Mouse (Mus musculus): ENCODE measurements around the gene Gm3417. TPM values are rescaled to one million over a fixed set of nuclear protein-coding genes. Genes with fewer than 3 reads are reported as not detected.
"Not testable (repeated sequence)": the region's sequence is repeated elsewhere in the genome, so short reads cannot be mapped to it uniquely, and the experiment has no call there.

The Gm3417 gene
- polyA plus RNA-seq, 1 experiment from 2014 or later: not detected

- H3K36me3 ChIP-seq (ENCODE audit: control insufficient read depth, insufficient read depth, low read length); DNase-seq (ENCODE audit: low spot score); H3K4me1 ChIP-seq (ENCODE audit: control insufficient read depth, insufficient read depth, low read length); H3K9me3 ChIP-seq (ENCODE audit: control insufficient read depth, low read length); ATAC-seq (ENCODE audit: insufficient read depth, low FRiP score, low TSS enrichment); H3K27ac ChIP-seq (ENCODE audit: low read depth, low read length); H3K27me3 ChIP-seq (ENCODE audit: control insufficient read depth, insufficient read depth, low read length): not testable (repeated sequence)
- WGBS: 72% methylated on average over 6 of the region's 6 CpGs
- H3K4me3 ChIP-seq (ENCODE audit: low read depth, low read length): peak overlapping the region; percentile 73; the same call in 1 of the 2 replicates
- peak overlapping the region; percentile 73 for H3K4me2 ChIP-seq (ENCODE audit: low read depth)
- peak overlapping the region; percentile 72; the same call in 1 of the 2 replicates for H3K9ac ChIP-seq (ENCODE audit: low read length)
Measured at GRCm38 (mm10) chr17:14942181-14942580, 36.4 kb downstream of the Gm3417 start.

- 71% methylated on average over 5 of the region's 5 CpGs for WGBS
- H3K4me3 ChIP-seq (ENCODE audit: low read depth, low read length): no peak overlapping the region
- no peaks in the 10 kb centered on the region for H3K4me1 ChIP-seq (ENCODE audit: control insufficient read depth, insufficient read depth, low read length)
- H3K9ac ChIP-seq (ENCODE audit: low read length): no peak overlapping the region
- H3K4me2 ChIP-seq (ENCODE audit: low read depth): no peak overlapping the region
- H3K36me3 ChIP-seq (ENCODE audit: control insufficient read depth, insufficient read depth, low read length): no peaks in the 10 kb centered on the region
- no peak for DNase-seq (ENCODE audit: low spot score)
- H3K27me3 ChIP-seq (ENCODE audit: control insufficient read depth, insufficient read depth, low read length): no peaks in the 10 kb centered on the region
- ATAC-seq (ENCODE audit: insufficient read depth, low FRiP score, low TSS enrichment): no peak
- no peak overlapping the region for H3K27ac ChIP-seq (ENCODE audit: low read depth, low read length)
- no peaks in the 10 kb centered on the region for H3K9me3 ChIP-seq (ENCODE audit: control insufficient read depth, low read length)
Measured at GRCm38 (mm10) chr17:14935841-14936605, 42.6 kb downstream of the Gm3417 start.

GRCm38 (mm10) chr17:14935280-14935679, 43.3 kb downstream of the Gm3417 start:
- not testable (repeated sequence) for H3K9me3 ChIP-seq (ENCODE audit: control insufficient read depth, low read length); H3K4me2 ChIP-seq (ENCODE audit: low read depth); DNase-seq (ENCODE audit: low spot score); H3K36me3 ChIP-seq (ENCODE audit: control insufficient read depth, insufficient read depth, low read length); H3K4me3 ChIP-seq (ENCODE audit: low read depth, low read length); ATAC-seq (ENCODE audit: insufficient read depth, low FRiP score, low TSS enrichment); H3K27ac ChIP-seq (ENCODE audit: low read depth, low read length); H3K9ac ChIP-seq (ENCODE audit: low read length); H3K27me3 ChIP-seq (ENCODE audit: control insufficient read depth, insufficient read depth, low read length); H3K4me1 ChIP-seq (ENCODE audit: control insufficient read depth, insufficient read depth, low read length)
- WGBS: 84% methylated on average over 13 of the region's 14 CpGs

GRCm38 (mm10) chr17:14931469-14931868, 47.1 kb downstream of the Gm3417 start:
- Histone ChIP-seq H3K4me3 (ENCODE audit: low read depth, low read length) (no peak overlapping the region), H3K36me3 (ENCODE audit: control insufficient read depth, insufficient read depth, low read length) (no peaks in the 10 kb centered on the region), H3K9ac (ENCODE audit: low read length) (no peak overlapping the region), H3K4me2 (ENCODE audit: low read depth) (no peak overlapping the region), H3K4me1 (ENCODE audit: control insufficient read depth, insufficient read depth, low read length) (no peaks in the 10 kb centered on the region), H3K9me3 (ENCODE audit: control insufficient read depth, low read length) (no peaks in the 10 kb centered on the region), H3K27ac (ENCODE audit: low read depth, low read length) (no peak overlapping the region), H3K27me3 (ENCODE audit: control insufficient read depth, insufficient read depth, low read length) (no peaks in the 10 kb centered on the region)
- DNase-seq (ENCODE audit: low spot score) (no peak), ATAC-seq (ENCODE audit: insufficient read depth, low FRiP score, low TSS enrichment) (no peak)
- WGBS: 90% methylated on average over 5 of the region's 5 CpGs

GRCm38 (mm10) chr17:14930697-14931096, 47.9 kb downstream of the Gm3417 start:
- H3K27me3 ChIP-seq (ENCODE audit: control insufficient read depth, insufficient read depth, low read length): no peaks in the 10 kb centered on the region
- WGBS: 86% methylated on average over 7 of the region's 7 CpGs
- no peaks in the 10 kb centered on the region for H3K36me3 ChIP-seq (ENCODE audit: control insufficient read depth, insufficient read depth, low read length)
- no peak overlapping the region for H3K4me3 ChIP-seq (ENCODE audit: low read depth, low read length)
- H3K9ac ChIP-seq (ENCODE audit: low read length): no peak overlapping the region
- ATAC-seq (ENCODE audit: insufficient read depth, low FRiP score, low TSS enrichment) (no peak), DNase-seq (ENCODE audit: low spot score) (no peak)
- no peaks in the 10 kb centered on the region for H3K4me1 ChIP-seq (ENCODE audit: control insufficient read depth, insufficient read depth, low read length)
- no peak overlapping the region for H3K27ac ChIP-seq (ENCODE audit: low read depth, low read length)
- no peak overlapping the region for H3K4me2 ChIP-seq (ENCODE audit: low read depth)
- H3K9me3 ChIP-seq (ENCODE audit: control insufficient read depth, low read length): no peaks in the 10 kb centered on the region

GRCm38 (mm10) chr17:14928631-14929030, 50.0 kb downstream of the Gm3417 start:
- no peak overlapping the region for H3K9ac ChIP-seq (ENCODE audit: low read length)
- no peaks in the 10 kb centered on the region for H3K27me3 ChIP-seq (ENCODE audit: control insufficient read depth, insufficient read depth, low read length)
- H3K4me2 ChIP-seq (ENCODE audit: low read depth): no peak overlapping the region
- no peaks in the 10 kb centered on the region for H3K9me3 ChIP-seq (ENCODE audit: control insufficient read depth, low read length)
- ATAC-seq (ENCODE audit: insufficient read depth, low FRiP score, low TSS enrichment) (no peak), DNase-seq (ENCODE audit: low spot score) (no peak)
- no peak overlapping the region for H3K4me3 ChIP-seq (ENCODE audit: low read depth, low read length)
- no peaks in the 10 kb centered on the region for H3K36me3 ChIP-seq (ENCODE audit: control insufficient read depth, insufficient read depth, low read length)
- WGBS: 72% methylated on average over 5 of the region's 5 CpGs
- no peaks in the 10 kb centered on the region for H3K4me1 ChIP-seq (ENCODE audit: control insufficient read depth, insufficient read depth, low read length)
- H3K27ac ChIP-seq (ENCODE audit: low read depth, low read length): no peak overlapping the region

- no peak overlapping the region for H3K4me3 ChIP-seq (ENCODE audit: low read depth, low read length)
- no peak overlapping the region for H3K9ac ChIP-seq (ENCODE audit: low read length)
- WGBS: 85% methylated on average over 8 of the region's 8 CpGs
- no peaks in the 10 kb centered on the region for H3K9me3 ChIP-seq (ENCODE audit: control insufficient read depth, low read length)
- H3K27me3 ChIP-seq (ENCODE audit: control insufficient read depth, insufficient read depth, low read length): no peaks in the 10 kb centered on the region
- H3K36me3 ChIP-seq (ENCODE audit: control insufficient read depth, insufficient read depth, low read length): no peaks in the 10 kb centered on the region
- no peak for DNase-seq (ENCODE audit: low spot score)
- H3K4me2 ChIP-seq (ENCODE audit: low read depth): no peak overlapping the region
- no peaks in the 10 kb centered on the region for H3K4me1 ChIP-seq (ENCODE audit: control insufficient read depth, insufficient read depth, low read length)
- no peak for ATAC-seq (ENCODE audit: insufficient read depth, low FRiP score, low TSS enrichment)
- no peak overlapping the region for H3K27ac ChIP-seq (ENCODE audit: low read depth, low read length)
Measured at GRCm38 (mm10) chr17:14927644-14928218, 50.9 kb downstream of the Gm3417 start.

- H3K9me3 ChIP-seq (ENCODE audit: control insufficient read depth, low read length): no peaks in the 10 kb centered on the region
- H3K4me3 ChIP-seq (ENCODE audit: low read depth, low read length): no peak overlapping the region
- H3K27ac ChIP-seq (ENCODE audit: low read depth, low read length): no peak overlapping the region
- H3K4me1 ChIP-seq (ENCODE audit: control insufficient read depth, insufficient read depth, low read length): no peaks in the 10 kb centered on the region
- no peak for DNase-seq (ENCODE audit: low spot score)
- H3K36me3 ChIP-seq (ENCODE audit: control insufficient read depth, insufficient read depth, low read length): no peaks in the 10 kb centered on the region
- 74% methylated on average over 6 of the region's 6 CpGs for WGBS
- no peak for ATAC-seq (ENCODE audit: insufficient read depth, low FRiP score, low TSS enrichment)
- no peak overlapping the region for H3K9ac ChIP-seq (ENCODE audit: low read length)
- H3K27me3 ChIP-seq (ENCODE audit: control insufficient read depth, insufficient read depth, low read length): no peaks in the 10 kb centered on the region
- no peak overlapping the region for H3K4me2 ChIP-seq (ENCODE audit: low read depth)
Measured at GRCm38 (mm10) chr17:14921582-14921981, 57.0 kb downstream of the Gm3417 start.

- DNase-seq (ENCODE audit: low spot score): no peak
- no peak overlapping the region for H3K4me3 ChIP-seq (ENCODE audit: low read depth, low read length)
- H3K27me3 ChIP-seq (ENCODE audit: control insufficient read depth, insufficient read depth, low read length): no peaks in the 10 kb centered on the region
- WGBS: 88% methylated on average over 8 of the region's 8 CpGs
- H3K9ac ChIP-seq (ENCODE audit: low read length): no peak overlapping the region
- no peak overlapping the region for H3K4me2 ChIP-seq (ENCODE audit: low read depth)
- ATAC-seq (ENCODE audit: insufficient read depth, low FRiP score, low TSS enrichment): no peak
- no peaks in the 10 kb centered on the region for H3K36me3 ChIP-seq (ENCODE audit: control insufficient read depth, insufficient read depth, low read length)
- no peak overlapping the region for H3K27ac ChIP-seq (ENCODE audit: low read depth, low read length)
- H3K9me3 ChIP-seq (ENCODE audit: control insufficient read depth, low read length): no peaks in the 10 kb centered on the region
- H3K4me1 ChIP-seq (ENCODE audit: control insufficient read depth, insufficient read depth, low read length): no peaks in the 10 kb centered on the region
Measured at GRCm38 (mm10) chr17:14917866-14918265, 60.7 kb downstream of the Gm3417 start.
